Mouse (Mus musculus) forebrain, embryonic 11.5 days (tissue): ENCODE data around the gene Ttc28. TPM values are rescaled to one million over a fixed set of nuclear protein-coding genes. Genes with fewer than 3 reads are reported as not detected.

Source experiments
- ATAC-seq: fragments of 200-750 bp; cut with Nextera tagmentation; replicated peaks from 2 replicates; pipeline ENCODE4 v1.8.0; 2017; ENCODE audit warnings: moderate TSS enrichment; ENCODE audit not compliant: low FRiP score
- DNase-seq: peaks from one replicate; pipeline ENCODE4 v3.0.0-alpha.2; 2017; ENCODE audit warnings: low spot score
- H3K27ac ChIP-seq: fragments of 300-500 bp; sonication (generic); 2 replicates; pipeline ENCODE4 v1.5.1; 2014; ENCODE audit warnings: low read depth, low read length
- H3K27me3 ChIP-seq: fragments of 300-500 bp; sonication (generic); 2 replicates; pipeline ENCODE4 v1.6.1; 2014; ENCODE audit warnings: mild to moderate bottlenecking, low read length, mixed read lengths; ENCODE audit not compliant: control insufficient read depth, insufficient read depth
- H3K36me3 ChIP-seq: fragments of 300-500 bp; sonication (generic); 2 replicates; pipeline ENCODE4 v1.6.1; 2014; ENCODE audit warnings: mild to moderate bottlenecking, low read length, moderate library complexity, mixed read lengths; ENCODE audit not compliant: control insufficient read depth, insufficient read depth
- H3K4me1 ChIP-seq: fragments of 300-500 bp; sonication (generic); replicated peaks from 2 replicates; pipeline ENCODE4 v1.6.1; 2014; ENCODE audit warnings: low read length, mixed read lengths; ENCODE audit not compliant: control insufficient read depth, insufficient read depth
- H3K4me2 ChIP-seq: fragments of 300-500 bp; sonication (generic); 2 replicates; pipeline ENCODE4 v1.6.1; 2014; ENCODE audit warnings: low read depth, mild to moderate bottlenecking, low read length, moderate library complexity, mixed read lengths; ENCODE audit not compliant: severe bottlenecking
- H3K4me3 ChIP-seq: fragments of 300-500 bp; sonication (generic); 2 replicates; pipeline ENCODE4 v1.5.1; 2014; ENCODE audit warnings: low read depth, low read length
- H3K9ac ChIP-seq: fragments of 300-500 bp; sonication (generic); 2 replicates; pipeline ENCODE4 v1.6.1; 2014; ENCODE audit warnings: low read length
- H3K9me3 ChIP-seq: fragments of 300-500 bp; sonication (generic); 2 replicates; pipeline ENCODE4 v1.6.1; 2016; ENCODE audit warnings: low read length, mixed read lengths; ENCODE audit not compliant: control insufficient read depth
- WGBS: fragments of 180-500 bp; shearing (Covaris S2); extraction: QIAGEN DNeasy Blood & Tissue Kit; methylation state at CpG from one replicate; pipeline ENCODE4 v1.1.7; 2014; 5-methylcytosine and 5-hydroxymethylcytosine counted together
- polyA plus RNA-seq: library from polyadenylated mRNA; unstranded; fragments of >200 nt; fragmentation: Nextera tagmentation; extraction: Ambion mirVana; gene quantifications from 2 replicates; pipeline ENCODE4 v1.2.1, GENCODE M21; 2014

Gene Ttc28
- polyA plus RNA-seq, 1 experiment from 2014 or later, result 19.9 TPM

- Histone ChIP-seq H3K27ac (no peak overlapping the region), H3K4me1 (no peaks in the 10 kb centered on the region), H3K9me3 (no peaks in the 10 kb centered on the region), H3K4me2 (no peak overlapping the region), H3K4me3 (no peak overlapping the region), H3K27me3 (no peaks in the 10 kb centered on the region), H3K9ac (no peak overlapping the region), H3K36me3 (no peaks in the 10 kb centered on the region; the same call in 1 of the 2 replicates)
- WGBS, result 92% methylated on average over 4 of the region's 4 CpGs
- no peak for ATAC-seq
- no peak for DNase-seq
These were observed 206.2 kb downstream of the Ttc28 start for GRCm38 (mm10) chr5:111085849-111086248.

- Histone ChIP-seq H3K4me2 (no peak overlapping the region), H3K27ac (no peak overlapping the region), H3K36me3 (no peaks in the 10 kb centered on the region), H3K4me3 (no peak overlapping the region), H3K27me3 (no peaks in the 10 kb centered on the region), H3K4me1 (peaks cover 7% of the 10 kb centered on the region; the same call in 1 of the 2 replicates), H3K9ac (no peak overlapping the region), H3K9me3 (no peaks in the 10 kb centered on the region)
- no peak for ATAC-seq
- DNase-seq, result no peak
- 40% methylated on average over 5 of the region's 5 CpGs for WGBS
These were observed 217.1 kb downstream of the Ttc28 start for GRCm38 (mm10) chr5:111096750-111097149.

GRCm38 (mm10) chr5:111097233-111098160, 217.9 kb downstream of the Ttc28 start:
- WGBS, result 65% methylated on average over 11 of the region's 11 CpGs
- Histone ChIP-seq H3K9ac (no peak overlapping the region), H3K27me3 (no peaks in the 10 kb centered on the region), H3K4me2 (no peak overlapping the region), H3K4me1 (peaks cover 7% of the 10 kb centered on the region; the same call in 1 of the 2 replicates), H3K27ac (no peak overlapping the region), H3K4me3 (no peak overlapping the region), H3K36me3 (no peaks in the 10 kb centered on the region), H3K9me3 (no peaks in the 10 kb centered on the region)
- ATAC-seq, result 0 out of 2 replicates have a peak, but pooled peaks have one; percentile 49
- DNase-seq, result no peak

GRCm38 (mm10) chr5:111098516-111099274, 219.1 kb downstream of the Ttc28 start:
- 0 out of 2 replicates have a peak, but pooled peaks have one; percentile 44 for ATAC-seq
- no peaks in the 10 kb centered on the region for H3K9me3 ChIP-seq
- no peak for DNase-seq
- H3K27me3 ChIP-seq, result no peaks in the 10 kb centered on the region
- H3K4me1 ChIP-seq, result peaks cover 7% of the 10 kb centered on the region; the same call in 1 of the 2 replicates
- 19% methylated on average over 7 of the region's 7 CpGs for WGBS
- no peak overlapping the region for H3K27ac ChIP-seq
- H3K36me3 ChIP-seq, result no peaks in the 10 kb centered on the region
- no peak overlapping the region for H3K4me2 ChIP-seq
- H3K4me3 ChIP-seq, result no peak overlapping the region
- H3K9ac ChIP-seq, result no peak overlapping the region; the same call in 1 of the 2 replicates

GRCm38 (mm10) chr5:111100585-111100984, 221.0 kb downstream of the Ttc28 start:
- H3K9ac ChIP-seq, result no peak overlapping the region
- WGBS, result 92% methylated on average over 7 of the region's 7 CpGs
- no peak overlapping the region for H3K4me2 ChIP-seq
- ATAC-seq, result no peak
- H3K36me3 ChIP-seq, result no peaks in the 10 kb centered on the region
- no peak for DNase-seq
- H3K27me3 ChIP-seq, result no peaks in the 10 kb centered on the region
- peaks cover 7% of the 10 kb centered on the region; the same call in 1 of the 2 replicates for H3K4me1 ChIP-seq
- H3K4me3 ChIP-seq, result no peak overlapping the region
- H3K9me3 ChIP-seq, result no peaks in the 10 kb centered on the region
- no peak overlapping the region for H3K27ac ChIP-seq

GRCm38 (mm10) chr5:111101383-111101932, 221.9 kb downstream of the Ttc28 start:
- ATAC-seq, result no peak
- Histone ChIP-seq H3K9me3 (no peaks in the 10 kb centered on the region), H3K4me1 (peaks cover 7% of the 10 kb centered on the region; the same call in 1 of the 2 replicates), H3K27me3 (no peaks in the 10 kb centered on the region), H3K27ac (no peak overlapping the region), H3K4me3 (no peak overlapping the region), H3K9ac (no peak overlapping the region), H3K4me2 (no peak overlapping the region), H3K36me3 (no peaks in the 10 kb centered on the region)
- WGBS, result 81% methylated on average over 6 of the region's 6 CpGs
- DNase-seq, result no peak

- no peak overlapping the region for H3K9ac ChIP-seq
- H3K27me3 ChIP-seq, result no peaks in the 10 kb centered on the region
- H3K36me3 ChIP-seq, result no peaks in the 10 kb centered on the region
- WGBS, result 95% methylated on average over 7 of the region's 7 CpGs
- no peak for ATAC-seq
- H3K4me1 ChIP-seq, result no peaks in the 10 kb centered on the region
- no peak overlapping the region for H3K4me2 ChIP-seq
- DNase-seq, result no peak
- no peaks in the 10 kb centered on the region for H3K9me3 ChIP-seq
- no peak overlapping the region for H3K4me3 ChIP-seq
- H3K27ac ChIP-seq, result no peak overlapping the region
These were observed 225.2 kb downstream of the Ttc28 start for GRCm38 (mm10) chr5:111104801-111105200.

GRCm38 (mm10) chr5:111111378-111111777, 231.8 kb downstream of the Ttc28 start:
- 51% methylated on average over 6 of the region's 6 CpGs for WGBS

More at GRCm38 (mm10) chr5:111111378-111111777, 231.8 kb downstream of the Ttc28 start:
- no peaks in the 10 kb centered on the region for H3K27me3 ChIP-seq
- ATAC-seq (no peak), DNase-seq (no peak)
- H3K4me2 ChIP-seq, result no peak overlapping the region
- no peaks in the 10 kb centered on the region for H3K36me3 ChIP-seq
- no peak overlapping the region for H3K9ac ChIP-seq
- H3K27ac ChIP-seq, result no peak overlapping the region
- H3K4me3 ChIP-seq, result no peak overlapping the region
- no peaks in the 10 kb centered on the region for H3K4me1 ChIP-seq
- H3K9me3 ChIP-seq, result no peaks in the 10 kb centered on the region
